Mouse (Mus musculus): ENCODE data around the gene Mvd. TPM values are rescaled to one million over a fixed set of nuclear protein-coding genes. Genes with fewer than 3 reads are reported as not detected.

Gene Mvd
- polyA plus RNA-seq, 1 experiment from 2014 or later: 45.1 TPM

DNA sequence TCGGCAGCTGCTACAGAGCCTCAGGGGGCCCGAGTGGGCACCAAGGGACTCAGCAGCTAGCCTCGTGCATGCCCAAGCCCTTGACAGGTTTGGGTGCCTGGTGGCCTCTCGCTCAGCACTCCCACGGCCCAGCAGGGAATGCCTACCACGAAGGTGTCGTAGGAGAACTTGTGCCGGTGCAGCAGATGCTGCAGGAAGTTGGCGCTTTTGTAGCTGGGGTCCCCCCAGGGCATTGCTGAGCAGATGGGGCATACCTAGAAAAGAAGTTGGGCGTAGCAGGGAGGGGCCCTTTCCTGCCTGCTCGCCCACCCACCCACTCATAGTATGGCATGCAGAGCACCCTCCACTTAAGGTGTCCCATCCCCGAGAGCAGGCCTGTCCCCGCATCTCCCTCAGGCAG is 24.6 kb upstream of the Mvd start:
- Histone ChIP-seq H3K4me2 (replicated peaks) (no peak overlapping the region), H3K4me1 (no peaks in the 10 kb centered on the region), H3K27me3 (peaks cover 8% of the 10 kb centered on the region), H3K9ac (no peak overlapping the region), H3K27ac (no peak overlapping the region), H3K9me3 (no peaks in the 10 kb centered on the region), H3K36me3 (peaks cover 60% of the 10 kb centered on the region), H3K4me3 (no peak overlapping the region)
- 86% methylated on average over 13 of the region's 13 CpGs for WGBS
- no peak for ATAC-seq (ENCODE audit: insufficient number of reproducible peaks, insufficient read depth, low FRiP score, low TSS enrichment)

DNA sequence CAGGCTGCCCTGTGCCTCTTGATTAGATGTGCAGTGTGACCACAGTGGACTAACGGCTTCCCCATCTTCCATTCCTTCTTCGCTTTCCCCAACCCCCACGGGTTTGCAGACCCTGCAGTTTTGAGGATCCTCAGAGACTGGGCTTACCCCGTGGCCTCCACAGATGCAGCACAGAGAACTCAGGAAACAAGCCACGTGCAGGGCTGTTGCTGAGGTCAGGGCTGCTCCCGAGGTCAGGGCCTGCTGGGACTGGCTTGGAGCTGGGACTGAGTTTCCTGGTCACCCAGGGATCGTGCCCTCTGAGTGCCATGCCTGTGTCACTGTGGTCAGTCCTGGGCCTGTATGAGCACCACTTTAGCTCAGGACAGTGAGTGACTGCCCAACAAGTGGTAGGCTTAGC is 21.8 kb upstream of the Mvd start:
- H3K27ac ChIP-seq: no peak overlapping the region
- WGBS: 51% methylated on average over 7 of the region's 7 CpGs
- peaks cover 10% of the 10 kb centered on the region for H3K4me1 ChIP-seq
- no peak for ATAC-seq (ENCODE audit: insufficient number of reproducible peaks, insufficient read depth, low FRiP score, low TSS enrichment)
- H3K9ac ChIP-seq: no peak overlapping the region
- peaks cover 36% of the 10 kb centered on the region for H3K27me3 ChIP-seq
- H3K36me3 ChIP-seq: peaks cover 47% of the 10 kb centered on the region
- H3K4me3 ChIP-seq: no peak overlapping the region
- H3K9me3 ChIP-seq: no peaks in the 10 kb centered on the region
- H3K4me2 ChIP-seq (replicated peaks): no peak overlapping the region

GRCm38 (mm10) chr8:122463651-122464640 is 20.7 kb upstream of the Mvd start:
- no peaks in the 10 kb centered on the region for H3K9me3 ChIP-seq
- no peak overlapping the region for H3K27ac ChIP-seq
- H3K4me3 ChIP-seq: no peak overlapping the region
- peaks cover 12% of the 10 kb centered on the region for H3K4me1 ChIP-seq
- ATAC-seq (ENCODE audit: insufficient number of reproducible peaks, insufficient read depth, low FRiP score, low TSS enrichment): no peak
- H3K4me2 ChIP-seq (replicated peaks): no peak overlapping the region
- peaks cover 37% of the 10 kb centered on the region for H3K36me3 ChIP-seq
- 45% methylated on average over 12 of the region's 12 CpGs for WGBS
- H3K9ac ChIP-seq: no peak overlapping the region
- H3K27me3 ChIP-seq: peaks cover 47% of the 10 kb centered on the region

GRCm38 (mm10) chr8:122462510-122462909 is 19.3 kb upstream of the Mvd start:
- Histone ChIP-seq H3K9ac (no peak overlapping the region), H3K36me3 (peaks cover 25% of the 10 kb centered on the region), H3K4me1 (peaks cover 12% of the 10 kb centered on the region), H3K27ac (no peak overlapping the region), H3K27me3 (peaks cover 57% of the 10 kb centered on the region), H3K9me3 (no peaks in the 10 kb centered on the region), H3K4me3 (no peak overlapping the region), H3K4me2 (replicated peaks) (no peak overlapping the region)
- WGBS: 66% methylated on average over 8 of the region's 8 CpGs
- no peak for ATAC-seq (ENCODE audit: insufficient number of reproducible peaks, insufficient read depth, low FRiP score, low TSS enrichment)

GRCm38 (mm10) chr8:122461473-122462148 is 18.4 kb upstream of the Mvd start:
- ATAC-seq (ENCODE audit: insufficient number of reproducible peaks, insufficient read depth, low FRiP score, low TSS enrichment): no peak
- WGBS: 54% methylated on average over 11 of the region's 11 CpGs
- Histone ChIP-seq H3K9ac (no peak overlapping the region), H3K9me3 (no peaks in the 10 kb centered on the region), H3K27me3 (peaks cover 63% of the 10 kb centered on the region), H3K36me3 (peaks cover 16% of the 10 kb centered on the region), H3K4me3 (no peak overlapping the region), H3K27ac (no peak overlapping the region), H3K4me2 (replicated peaks) (no peak overlapping the region), H3K4me1 (peaks cover 12% of the 10 kb centered on the region)

DNA sequence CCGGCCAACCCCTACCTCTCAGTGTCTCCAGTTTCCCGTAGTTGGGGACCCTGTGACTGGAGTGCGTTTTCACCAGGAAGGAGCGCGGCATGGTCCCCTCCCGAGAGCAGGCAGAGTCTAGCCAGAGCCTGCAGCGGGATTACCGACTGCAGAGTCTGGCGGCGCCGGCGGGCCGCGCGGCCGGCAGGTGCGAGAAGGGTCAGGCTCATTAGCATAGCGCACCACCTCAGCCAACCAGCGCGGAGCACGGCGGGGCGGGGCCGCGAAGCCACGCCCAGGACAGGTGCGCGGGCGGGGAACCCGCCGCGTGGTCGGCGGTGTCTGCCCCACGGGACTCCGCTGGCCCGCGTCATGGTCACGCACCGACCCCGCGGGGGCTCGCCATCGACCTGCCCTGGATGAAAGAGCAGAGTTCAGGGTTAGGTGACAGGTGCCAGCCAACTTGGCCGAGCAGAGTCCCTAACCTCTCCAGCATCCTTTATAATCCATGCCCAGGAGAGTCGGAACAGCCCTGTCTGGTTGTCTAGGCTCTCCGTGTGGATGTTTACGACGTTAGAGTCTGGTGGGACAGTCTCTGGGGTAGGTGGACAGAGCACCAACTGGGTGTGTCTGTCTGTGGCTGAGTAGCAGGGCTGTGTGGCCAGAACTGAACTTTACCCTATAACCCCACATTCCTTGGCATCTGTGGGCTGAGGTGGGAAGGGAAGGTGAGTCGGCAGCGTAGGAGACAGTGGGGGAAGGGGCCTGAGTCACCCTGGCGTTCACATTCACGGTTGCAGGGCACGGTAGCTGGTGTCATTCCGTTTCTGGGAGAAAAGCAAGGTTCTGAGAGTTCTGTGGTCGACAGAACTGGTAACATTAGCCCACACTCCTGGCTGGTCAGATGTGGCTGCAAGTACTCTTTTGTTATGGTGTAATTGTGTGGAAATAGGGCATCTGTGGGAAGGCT is 17.6 kb upstream of the Mvd start, which contains the start of gene Snai3:
TSS of gene Snai3 (minus strand) at position 210 of the 949 bp plus-strand sequence.
- H3K9ac ChIP-seq: peak within 1 kb of the TSS; percentile 5; the same call in 1 of the 2 replicates
- H3K36me3 ChIP-seq: peaks cover 9% of the 10 kb centered on the region; the same call in 1 of the 2 replicates
- no peaks in the 10 kb centered on the region for H3K9me3 ChIP-seq
- H3K27me3 ChIP-seq: peaks cover 69% of the 10 kb centered on the region
- H3K27ac ChIP-seq: 0 out of 2 replicates have a peak within 1 kb of the TSS, but pooled peaks have one; percentile 36
- peak within 1 kb of the TSS; percentile 57 for H3K4me2 ChIP-seq (replicated peaks)
- 3% methylated on average over 56 of the region's 56 CpGs for WGBS
- ATAC-seq (ENCODE audit: insufficient number of reproducible peaks, insufficient read depth, low FRiP score, low TSS enrichment): peak; percentile 68
- H3K4me1 ChIP-seq: peaks cover 12% of the 10 kb centered on the region
- peak within 1 kb of the TSS; percentile 29 for H3K4me3 ChIP-seq

DNA sequence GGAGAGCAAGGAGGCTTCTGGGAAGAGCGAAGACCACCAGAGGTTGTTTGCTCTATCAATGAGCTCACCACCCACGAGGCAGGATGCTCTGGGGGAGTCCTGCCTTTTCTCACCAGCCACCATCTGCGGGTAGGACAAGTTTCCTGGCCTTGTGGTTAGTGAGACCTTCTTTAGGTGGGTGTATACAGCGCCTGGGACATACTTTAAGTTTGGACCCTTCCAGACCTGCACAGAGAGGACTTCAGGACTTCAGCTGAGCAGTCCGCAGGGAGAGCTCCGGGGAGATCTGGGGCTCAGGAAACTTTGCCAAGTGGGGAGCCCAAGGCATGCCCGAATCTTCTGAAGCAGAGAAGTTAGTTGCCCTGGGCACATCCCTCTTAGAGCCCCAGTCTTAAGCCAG is 16.8 kb upstream of the Mvd start:
- Histone ChIP-seq H3K36me3 (peaks cover 2% of the 10 kb centered on the region; the same call in 1 of the 2 replicates), H3K4me1 (peaks cover 12% of the 10 kb centered on the region), H3K9ac (no peak overlapping the region), H3K4me2 (replicated peaks) (peak overlapping the region; percentile 57), H3K9me3 (no peaks in the 10 kb centered on the region), H3K27me3 (peaks cover 71% of the 10 kb centered on the region), H3K4me3 (peak overlapping the region; percentile 29), H3K27ac (0 out of 2 replicates have a peak overlapping the region, but pooled peaks have one; percentile 36)
- WGBS: 27% methylated on average over 7 of the region's 7 CpGs
- no peak for ATAC-seq (ENCODE audit: insufficient number of reproducible peaks, insufficient read depth, low FRiP score, low TSS enrichment)

DNA sequence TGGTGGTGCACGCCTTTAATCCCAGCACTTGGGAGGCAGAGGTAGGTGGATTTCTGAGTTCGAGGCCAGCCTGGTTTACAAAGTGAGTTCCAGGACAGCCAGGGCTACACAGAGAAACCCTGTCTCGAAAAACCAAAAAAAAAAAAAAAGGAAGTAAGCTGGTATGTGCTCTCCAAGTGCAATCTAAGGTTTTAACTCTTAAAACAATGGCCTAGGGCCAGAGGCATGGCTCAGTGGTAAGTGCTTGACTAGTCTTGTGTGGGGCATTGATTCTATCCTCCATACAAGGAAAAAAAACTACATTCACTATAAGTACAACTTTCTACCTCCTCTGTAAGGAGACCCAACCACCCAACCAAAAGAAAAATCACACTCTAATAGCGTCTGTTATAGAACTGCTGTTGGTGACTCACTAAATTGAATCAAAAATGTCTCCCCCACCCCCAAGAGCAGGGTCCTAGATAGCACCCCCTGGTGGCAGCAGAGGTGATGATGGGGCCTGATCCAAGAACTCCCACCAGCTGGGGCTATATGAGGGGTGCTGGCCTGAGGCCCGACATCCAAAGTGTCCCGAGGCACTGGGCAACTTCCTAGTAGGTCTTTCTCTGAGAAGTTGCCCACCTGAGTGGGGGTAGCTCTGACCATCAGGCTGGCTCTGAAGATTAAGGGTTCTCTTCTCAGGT is 16.1 kb upstream of the Mvd start:
- 54% methylated on average over 6 of the region's 6 CpGs for WGBS
- no peak overlapping the region for H3K27ac ChIP-seq
- peaks cover 12% of the 10 kb centered on the region for H3K4me1 ChIP-seq
- peaks cover 71% of the 10 kb centered on the region for H3K27me3 ChIP-seq
- H3K9ac ChIP-seq: no peak overlapping the region
- H3K36me3 ChIP-seq: no peaks in the 10 kb centered on the region
- ATAC-seq (ENCODE audit: insufficient number of reproducible peaks, insufficient read depth, low FRiP score, low TSS enrichment): no peak
- H3K4me2 ChIP-seq (replicated peaks): no peak overlapping the region
- H3K4me3 ChIP-seq: no peak overlapping the region
- H3K9me3 ChIP-seq: no peaks in the 10 kb centered on the region

DNA sequence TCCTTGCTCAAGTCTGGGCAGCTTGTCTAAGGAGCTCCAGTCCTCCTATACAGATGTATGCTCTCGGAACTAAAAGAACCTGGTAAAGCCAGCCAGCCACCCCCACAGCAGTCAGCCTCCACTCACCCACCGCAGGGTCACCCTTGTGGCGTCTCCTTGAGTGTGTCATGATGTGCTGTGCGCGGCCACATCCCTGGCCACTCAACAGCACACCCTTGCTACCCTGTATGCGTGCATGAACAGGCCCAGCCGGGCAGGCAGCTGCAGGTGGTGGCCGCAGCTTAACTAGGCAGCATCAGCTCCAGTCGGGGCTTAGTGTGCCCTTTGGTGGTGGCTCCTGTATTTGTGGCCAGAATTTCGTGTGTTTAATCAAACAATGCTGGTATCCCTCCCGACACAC is 13.9 kb upstream of the Mvd start:
- Histone ChIP-seq H3K27me3 (peaks cover 57% of the 10 kb centered on the region), H3K9me3 (no peaks in the 10 kb centered on the region), H3K4me1 (peaks cover 12% of the 10 kb centered on the region), H3K36me3 (no peaks in the 10 kb centered on the region), H3K27ac (no peak overlapping the region), H3K4me3 (no peak overlapping the region), H3K9ac (no peak overlapping the region), H3K4me2 (replicated peaks) (no peak overlapping the region)
- no peak for ATAC-seq (ENCODE audit: insufficient number of reproducible peaks, insufficient read depth, low FRiP score, low TSS enrichment)
- 69% methylated on average over 11 of the region's 11 CpGs for WGBS

DNA sequence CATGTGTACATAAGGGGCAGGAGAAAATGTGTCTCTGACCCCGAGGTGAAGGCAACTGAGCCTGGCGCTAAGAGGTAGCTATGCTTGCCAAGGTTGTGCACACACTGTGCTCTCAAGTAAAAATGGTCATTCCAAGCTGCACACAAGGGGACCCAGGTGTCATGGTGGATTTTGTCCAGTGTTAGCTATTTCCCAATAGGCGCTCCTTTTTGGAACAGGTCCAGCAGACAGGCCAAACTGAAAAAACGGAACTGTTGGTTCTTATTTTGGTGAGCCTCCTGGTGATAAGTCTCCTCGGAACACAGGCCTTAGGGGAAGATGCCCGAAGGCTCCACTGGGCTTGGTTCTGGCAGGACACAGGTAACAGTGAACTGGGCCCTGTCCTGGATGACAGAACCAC is 11.2 kb upstream of the Mvd start:
- Histone ChIP-seq H3K27ac (no peak overlapping the region), H3K36me3 (no peaks in the 10 kb centered on the region), H3K4me3 (no peak overlapping the region), H3K9ac (no peak overlapping the region), H3K27me3 (peaks cover 29% of the 10 kb centered on the region), H3K4me1 (no peaks in the 10 kb centered on the region), H3K9me3 (no peaks in the 10 kb centered on the region), H3K4me2 (replicated peaks) (no peak overlapping the region)
- no peak for ATAC-seq (ENCODE audit: insufficient number of reproducible peaks, insufficient read depth, low FRiP score, low TSS enrichment)
- WGBS: 88% methylated on average over 6 of the region's 6 CpGs
